Mouse (Mus musculus) gastrocnemius, adult 18-20 months (tissue): ENCODE measurements around the gene Strn. TPM values are rescaled to one million over a fixed set of nuclear protein-coding genes. Genes with fewer than 3 reads are reported as not detected.
A peak's percentile ranks its signal among the peaks of the same experiment; 100 is the strongest.

ENCODE experiments used
- DNase-seq: peaks from one replicate; pipeline ENCODE4 v3.0.0; 2021; ENCODE audit warnings: low spot score
- total RNA-seq, 2 experiments: library from RNA; stranded (reverse); gene quantifications; 2 replicates each; pipeline ENCODE4 v1.2.3; 2021

Strn gene
- total RNA-seq, 2 experiments from 2014 or later, result 6.0 to 6.1 TPM

GRCm38 (mm10) chr17:78619981-78620380 is 117.0 kb downstream of the Strn start:
- DNase-seq, result no peak

GRCm38 (mm10) chr17:78618164-78618693 is 118.8 kb downstream of the Strn start:
- DNase-seq, result no peak

GRCm38 (mm10) chr17:78615096-78615495 is 121.9 kb downstream of the Strn start:
- DNase-seq, result no peak

GRCm38 (mm10) chr17:78614481-78614880 is 122.5 kb downstream of the Strn start:
- DNase-seq, result no peak

GRCm38 (mm10) chr17:78611117-78611516 is 125.9 kb downstream of the Strn start:
- DNase-seq, result no peak

- DNase-seq, result no peak
Observed at GRCm38 (mm10) chr17:78609191-78609855, 127.7 kb downstream of the Strn start.

GRCm38 (mm10) chr17:78608716-78609115 is 128.3 kb downstream of the Strn start:
- no peak for DNase-seq

GRCm38 (mm10) chr17:78608135-78608670 is 128.8 kb downstream of the Strn start:
- DNase-seq, result no peak

- peak; percentile 41 for DNase-seq
Observed at GRCm38 (mm10) chr17:78604431-78604830, 132.6 kb downstream of the Strn start.

GRCm38 (mm10) chr17:78603872-78604271 is 133.1 kb downstream of the Strn start:
- DNase-seq, result peak; percentile 83

GRCm38 (mm10) chr17:78602316-78602715 is 134.7 kb downstream of the Strn start:
- no peak for DNase-seq

- peak; percentile 16 for DNase-seq
Observed at GRCm38 (mm10) chr17:78601601-78602000, 135.4 kb downstream of the Strn start.

GRCm38 (mm10) chr17:78601042-78601441 is 136.0 kb downstream of the Strn start:
- DNase-seq, result no peak

Other genes starting within 250 kb of the Strn start
- 1 to 10 TPM in 1 of 2 experiments, under 1 TPM in 1; 0.98 to 2.5 TPM for gene Vit, start 229.1 kb downstream of the Strn start, total RNA-seq
- 1 to 10 TPM; 7.6 to 9.0 TPM for gene Heatr5b, start 98.2 kb upstream of the Strn start, total RNA-seq
- gene Gpatch11, start 98.4 kb upstream of the Strn start, total RNA-seq, result 10 to 100 TPM; 25.1 to 26.1 TPM
- 1 to 10 TPM; 2.8 to 3.3 TPM for gene Eif2ak2, start 145.4 kb upstream of the Strn start, total RNA-seq
- not detected for gene Sult6b1, start 169.8 kb upstream of the Strn start, total RNA-seq
- 10 to 100 TPM; 40.3 to 41.9 TPM for gene Cebpzos, start 179.3 kb upstream of the Strn start, total RNA-seq
- 10 to 100 TPM; 25.6 to 28.5 TPM for gene Cebpz, start 199.9 kb upstream of the Strn start, total RNA-seq
- 10 to 100 TPM; 22.6 to 28.5 TPM for gene Ndufaf7, start 199.9 kb upstream of the Strn start, total RNA-seq